Mouse (Mus musculus) limb, embryonic 14.5 days (tissue): ENCODE measurements around the gene Tm9sf1. TPM values are rescaled to one million over a fixed set of nuclear protein-coding genes. Genes with fewer than 3 reads are reported as not detected.

Experiments used
- ATAC-seq: fragments of 200-750 bp; cut with Nextera tagmentation; 2 replicates; pipeline ENCODE4 v1.8.0; 2017; ENCODE audit warnings: low read depth, moderate number of reproducible peaks, moderate TSS enrichment; ENCODE audit not compliant: low FRiP score
- DNase-seq: peaks from one replicate; pipeline ENCODE4 v3.0.0-alpha.2; 2015; ENCODE audit warnings: low spot score
- H3K27ac ChIP-seq: fragments of 300-500 bp; sonication (generic); replicated peaks from 2 replicates; pipeline ENCODE4 v1.5.1; 2014; ENCODE audit warnings: low read depth, mild to moderate bottlenecking, low read length, moderate library complexity, mixed read lengths
- H3K27me3 ChIP-seq: fragments of 300-500 bp; sonication (generic); 2 replicates; pipeline ENCODE4 v1.6.1; 2014; ENCODE audit warnings: low read length, mixed read lengths; ENCODE audit not compliant: control insufficient read depth, insufficient read depth
- H3K36me3 ChIP-seq: fragments of 300-500 bp; sonication (generic); 2 replicates; pipeline ENCODE4 v1.6.1; 2014; ENCODE audit warnings: mild to moderate bottlenecking, low read length, moderate library complexity, mixed read lengths; ENCODE audit not compliant: control insufficient read depth, insufficient read depth
- H3K4me1 ChIP-seq: fragments of 300-500 bp; sonication (generic); 2 replicates; pipeline ENCODE4 v1.6.1; 2014; ENCODE audit warnings: antibody characterized with exemption, low read length, mixed read lengths; ENCODE audit not compliant: control insufficient read depth, insufficient read depth
- H3K4me2 ChIP-seq: fragments of 300-500 bp; sonication (generic); replicated peaks from 2 replicates; pipeline ENCODE4 v1.6.1; 2014; ENCODE audit warnings: low read depth, mild to moderate bottlenecking, low read length, moderate library complexity; ENCODE audit not compliant: severe bottlenecking
- H3K4me3 ChIP-seq: fragments of 300-500 bp; sonication (generic); replicated peaks from 2 replicates; pipeline ENCODE4 v1.5.1; 2014; ENCODE audit warnings: low read length
- H3K9ac ChIP-seq: fragments of 300-500 bp; sonication (generic); 2 replicates; pipeline ENCODE4 v1.6.1; 2014; ENCODE audit warnings: mild to moderate bottlenecking, low read depth, low read length, moderate library complexity; ENCODE audit not compliant: severe bottlenecking
- H3K9me3 ChIP-seq: fragments of 300-500 bp; sonication (generic); 2 replicates; pipeline ENCODE4 v1.6.1; 2016; ENCODE audit warnings: low read length; ENCODE audit not compliant: control insufficient read depth
- POLR2A ChIP-seq: fragments of 200-500 bp; IDR thresholded peaks from 2 replicates; pipeline ENCODE4 v1.8.0; 2012; ENCODE audit warnings: inconsistent platforms, mild to moderate bottlenecking, moderate library complexity, borderline replicate concordance; ENCODE audit not compliant: insufficient read depth, insufficient read length; ENCODE audit errors: extremely low read depth
- WGBS: fragments of 180-500 bp; shearing (Covaris S2); extraction: QIAGEN DNeasy Blood & Tissue Kit; methylation state at CpG from one replicate; pipeline ENCODE4 v1.1.7; 2014; 5-methylcytosine and 5-hydroxymethylcytosine counted together
- polyA plus RNA-seq, 2 experiments: library from polyadenylated mRNA; depleted of rRNA in 1 of 2; stranded (reverse) in 1 of 2; unstranded in 1 of 2; fragments of >200 nt; fragmentation: Nextera tagmentation in 1 of 2; extraction: Ambion mirVana in 1 of 2; gene quantifications; 2 replicates each; pipeline versions ENCODE4 v1.2.1 to v1.2.3; 2012 to 2014

The Tm9sf1 gene
- 92.3 and 128 TPM in 2 replicates for polyA plus RNA-seq (2012; rRNA removed)
- 111 and 116 TPM in 2 replicates for polyA plus RNA-seq (2014; fragmentation: Nextera tagmentation; extraction: Ambion mirVana)

DNA sequence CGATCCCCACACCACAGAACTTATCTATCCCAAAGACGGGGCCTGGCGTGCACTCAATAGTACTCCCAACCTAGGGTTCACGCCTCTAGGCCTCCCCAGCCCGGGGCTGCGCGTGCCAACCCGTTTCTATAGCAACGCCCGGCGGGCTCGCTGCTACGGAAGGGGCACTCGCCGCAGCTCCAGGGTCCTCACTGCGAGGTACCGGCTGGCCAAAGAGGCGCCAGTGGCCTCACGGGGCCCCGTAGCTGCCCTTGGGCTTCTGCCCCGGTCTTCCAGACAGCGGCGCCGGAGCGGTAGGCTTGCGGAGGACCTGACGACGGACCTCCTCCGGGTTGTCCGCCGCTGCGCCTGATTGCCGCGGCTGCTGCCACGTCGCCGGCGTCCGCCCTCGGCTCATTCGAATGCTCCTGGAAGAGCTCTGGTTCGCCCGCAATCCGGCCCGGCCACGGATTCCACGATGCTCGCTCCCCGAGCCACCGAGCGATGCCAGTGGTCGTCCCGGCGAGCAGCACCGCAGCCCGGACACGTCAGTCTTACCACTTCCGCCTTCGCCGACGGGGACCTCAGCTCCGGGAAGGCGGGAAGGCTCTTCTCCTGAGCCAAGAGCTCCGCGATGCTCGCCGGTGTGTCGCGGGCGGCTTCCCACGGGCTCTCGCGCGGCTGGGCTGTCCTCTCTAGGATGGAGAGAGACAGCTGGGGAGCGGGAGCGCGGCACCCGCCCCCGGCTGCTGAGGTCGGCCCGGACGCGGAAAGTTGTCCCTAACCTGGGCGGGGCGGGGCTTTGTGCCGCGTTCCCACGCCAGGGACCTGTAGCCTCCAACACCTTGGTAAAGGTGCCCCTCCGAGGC is at the start of gene Tm9sf1:
TSS of gene Tm9sf1 (minus strand) at position 747 of the 848 bp plus-strand sequence.
- under 1% methylated on average over 73 of the region's 89 CpGs for WGBS
- Histone ChIP-seq H3K4me1 (peaks cover 13% of the 10 kb centered on the region), H3K27ac (peak within 1 kb of the TSS; percentile 97), H3K4me3 (peak within 1 kb of the TSS; percentile 77), H3K27me3 (no peaks in the 10 kb centered on the region), H3K4me2 (peak within 1 kb of the TSS; percentile 81), H3K9ac (peak within 1 kb of the TSS; percentile 91), H3K9me3 (no peaks in the 10 kb centered on the region), H3K36me3 (peaks cover 40% of the 10 kb centered on the region)
- peak; percentile 77 for DNase-seq
- peak; percentile 89 for ATAC-seq
- peak; percentile 33; the same call in 1 of the 2 replicates for TF ChIP-seq POLR2A

DNA sequence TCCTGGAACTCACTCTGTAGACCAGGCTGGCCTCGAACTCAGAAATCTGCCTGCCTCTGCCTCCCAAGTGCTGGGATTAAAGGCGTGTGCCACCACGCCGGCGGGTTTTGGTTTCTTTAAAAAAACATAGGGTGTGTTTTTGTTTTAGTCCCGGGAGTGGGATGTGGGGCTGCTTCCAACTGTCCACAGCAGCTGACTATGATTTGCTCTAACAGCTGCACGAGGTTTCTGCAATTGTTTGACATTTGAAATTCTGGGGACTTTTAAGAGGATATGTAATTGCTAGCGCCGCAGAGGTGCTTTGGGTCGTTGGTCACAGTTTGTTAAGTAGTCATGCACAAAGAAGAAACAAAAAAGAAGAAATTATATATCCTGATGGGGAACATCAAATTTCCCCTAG is 45.8 kb upstream of the Tm9sf1 start:
- no peaks in the 10 kb centered on the region for H3K9me3 ChIP-seq
- H3K9ac ChIP-seq = no peak overlapping the region
- H3K27me3 ChIP-seq = no peaks in the 10 kb centered on the region
- H3K4me2 ChIP-seq = no peak overlapping the region
- no peak overlapping the region for H3K4me3 ChIP-seq
- ATAC-seq = no peak
- WGBS = 70% methylated on average over 10 of the region's 10 CpGs
- H3K4me1 ChIP-seq = no peaks in the 10 kb centered on the region
- TF ChIP-seq POLR2A = no peak
- no peaks in the 10 kb centered on the region for H3K36me3 ChIP-seq
- no peak for DNase-seq
- no peak overlapping the region for H3K27ac ChIP-seq

- Histone ChIP-seq H3K4me3 (peak overlapping the region; percentile 74), H3K9ac (peak overlapping the region; percentile 74; the same call in 1 of the 2 replicates), H3K36me3 (peaks cover 36% of the 10 kb centered on the region), H3K27me3 (no peaks in the 10 kb centered on the region), H3K4me2 (peak overlapping the region; percentile 66), H3K4me1 (peaks cover 3% of the 10 kb centered on the region; the same call in 1 of the 2 replicates), H3K9me3 (no peaks in the 10 kb centered on the region), H3K27ac (peak overlapping the region; percentile 85)
- no peak for DNase-seq
- ATAC-seq = no peak; the same call in 1 of the 2 replicates
- no peak for TF ChIP-seq POLR2A
- WGBS = 14% methylated on average over 3 of the region's 3 CpGs
These were observed 38.5 kb upstream of the Tm9sf1 start for GRCm38 (mm10) chr14:55682118-55682493.

- WGBS = under 1% methylated on average over 60 of the region's 66 CpGs
- H3K4me3 ChIP-seq = peak within 1 kb of the TSS; percentile 74
- peaks cover 43% of the 10 kb centered on the region for H3K36me3 ChIP-seq
- H3K4me1 ChIP-seq = peaks cover 3% of the 10 kb centered on the region; the same call in 1 of the 2 replicates
- no peaks in the 10 kb centered on the region for H3K9me3 ChIP-seq
- no peaks in the 10 kb centered on the region for H3K27me3 ChIP-seq
- ATAC-seq (peak; percentile 97), DNase-seq (peak; percentile 97)
- peak within 1 kb of the TSS; percentile 66 for H3K4me2 ChIP-seq
- H3K27ac ChIP-seq = peak within 1 kb of the TSS; percentile 85
- 0 out of 2 replicates have a peak, but pooled peaks have one; percentile 39 for TF ChIP-seq POLR2A
- peak within 1 kb of the TSS; percentile 74 for H3K9ac ChIP-seq
These were observed 37.8 kb upstream of the Tm9sf1 start, which contains the start of gene Tinf2 for GRCm38 (mm10) chr14:55681160-55682117. TSS of gene Tinf2 (minus strand) at chr14:55681820.

GRCm38 (mm10) chr14:55677615-55678014 is 34.0 kb upstream of the Tm9sf1 start:
- ATAC-seq = no peak
- 80% methylated on average over 4 of the region's 4 CpGs for WGBS
- Histone ChIP-seq H3K4me3 (no peak overlapping the region), H3K9ac (no peak overlapping the region), H3K9me3 (no peaks in the 10 kb centered on the region), H3K27ac (no peak overlapping the region), H3K4me2 (no peak overlapping the region), H3K27me3 (no peaks in the 10 kb centered on the region), H3K36me3 (peaks cover 58% of the 10 kb centered on the region), H3K4me1 (peaks cover 9% of the 10 kb centered on the region)
- no peak for DNase-seq
- TF ChIP-seq POLR2A = no peak
